Mouse (Mus musculus) liver, postnatal 0 days (tissue): ENCODE measurements around the gene Gm20388.

Source experiments
- CTCF ChIP-seq: sonication (generic); IDR thresholded peaks from 2 replicates; pipeline ENCODE4 v1.5.1; 2016; ENCODE audit warnings: antibody characterized with exemption, low read depth
- EP300 ChIP-seq: IDR thresholded peaks from 2 replicates; pipeline ENCODE4 v1.6.1; 2016; ENCODE audit warnings: antibody characterized with exemption, low read depth, mild to moderate bottlenecking

- TF ChIP-seq CTCF (no peak), EP300 (no peak)
Measured at GRCm38 (mm10) chr8:120664566-120664965, 753.9 kb downstream of the Gm20388 start.
